Mouse (Mus musculus) heart, embryonic 16.5 days (tissue): Measurements from ENCODE around the gene Sec23ip. TPM values are rescaled to one million over a fixed set of nuclear protein-coding genes. Genes with fewer than 3 reads are reported as not detected.

Source experiments
- ATAC-seq: fragments of 200-750 bp; cut with Nextera tagmentation; replicated peaks from 2 replicates; pipeline ENCODE4 v1.8.0; 2017; ENCODE audit warnings: moderate number of reproducible peaks; ENCODE audit not compliant: insufficient read depth, low FRiP score; ENCODE audit errors: extremely low read depth
- H3K27ac ChIP-seq: fragments of 300-500 bp; sonication (generic); 2 replicates; pipeline ENCODE4 v1.5.1; 2014; ENCODE audit warnings: mild to moderate bottlenecking, low read length, control low read depth, moderate library complexity
- H3K27me3 ChIP-seq: fragments of 300-500 bp; sonication (generic); 2 replicates; pipeline ENCODE4 v1.6.1; 2014; ENCODE audit warnings: low read length, mixed read lengths; ENCODE audit not compliant: control insufficient read depth, insufficient read depth
- H3K36me3 ChIP-seq: fragments of 300-500 bp; sonication (generic); 2 replicates; pipeline ENCODE4 v1.6.1; 2014; ENCODE audit not compliant: control insufficient read depth, insufficient read depth
- H3K4me1 ChIP-seq: fragments of 300-500 bp; sonication (generic); 2 replicates; pipeline ENCODE4 v1.6.1; 2014; ENCODE audit warnings: low read length, mixed read lengths; ENCODE audit not compliant: control insufficient read depth, insufficient read depth
- H3K4me2 ChIP-seq: fragments of 300-500 bp; sonication (generic); 2 replicates; pipeline ENCODE4 v1.6.1; 2014; ENCODE audit warnings: low read depth, mild to moderate bottlenecking, control low read depth, low read length
- H3K4me3 ChIP-seq: fragments of 300-500 bp; sonication (generic); 2 replicates; pipeline ENCODE4 v1.5.1; 2014; ENCODE audit warnings: mild to moderate bottlenecking, control low read depth, low read length
- H3K9ac ChIP-seq: fragments of 300-500 bp; sonication (generic); 2 replicates; pipeline ENCODE4 v1.6.1; 2014; ENCODE audit warnings: low read length, control low read depth
- H3K9me3 ChIP-seq: fragments of 300-500 bp; sonication (generic); replicated peaks from 2 replicates; pipeline ENCODE4 v1.6.1; 2016; ENCODE audit warnings: low read length; ENCODE audit not compliant: control insufficient read depth
- WGBS: fragments of 180-500 bp; shearing (Covaris S2); extraction: QIAGEN DNeasy Blood & Tissue Kit; methylation state at CpG from one replicate; pipeline ENCODE4 v1.1.7; 2014; 5-methylcytosine and 5-hydroxymethylcytosine counted together
- polyA plus RNA-seq: library from polyadenylated mRNA; unstranded; fragments of >200 nt; fragmentation: Nextera tagmentation; extraction: Ambion mirVana; gene quantifications from 2 replicates; pipeline ENCODE4 v1.2.1, GENCODE M21; 2015

Gene Sec23ip
- polyA plus RNA-seq, 1 experiment from 2014 or later, result 27.8 TPM

- Histone ChIP-seq H3K4me2 (no peak overlapping the region), H3K9ac (no peak overlapping the region)
- 85% methylated on average over 4 of the region's 4 CpGs for WGBS
Observed at GRCm38 (mm10) chr7:128752012-128752411, 7.3 kb downstream of the Sec23ip start.

GRCm38 (mm10) chr7:128755396-128755795 lies 10.7 kb downstream of the Sec23ip start:
- Histone ChIP-seq H3K36me3 (peaks cover 60% of the 10 kb centered on the region), H3K9ac (no peak overlapping the region), H3K9me3 (no peaks in the 10 kb centered on the region), H3K4me3 (no peak overlapping the region), H3K27ac (no peak overlapping the region), H3K27me3 (no peaks in the 10 kb centered on the region), H3K4me2 (no peak overlapping the region), H3K4me1 (no peaks in the 10 kb centered on the region; the same call in 1 of the 2 replicates)
- no peak for ATAC-seq
- WGBS, result 95% methylated on average over 1 of the region's 1 CpGs

More at GRCm38 (mm10) chr7:128752012-128752411, 7.3 kb downstream of the Sec23ip start:
- H3K9me3 ChIP-seq, result no peaks in the 10 kb centered on the region
- peaks cover 35% of the 10 kb centered on the region for H3K36me3 ChIP-seq
- H3K4me3 ChIP-seq, result no peak overlapping the region
- no peak overlapping the region for H3K27ac ChIP-seq
- H3K27me3 ChIP-seq, result no peaks in the 10 kb centered on the region
- no peak for ATAC-seq
- H3K4me1 ChIP-seq, result peaks cover 28% of the 10 kb centered on the region

DNA sequence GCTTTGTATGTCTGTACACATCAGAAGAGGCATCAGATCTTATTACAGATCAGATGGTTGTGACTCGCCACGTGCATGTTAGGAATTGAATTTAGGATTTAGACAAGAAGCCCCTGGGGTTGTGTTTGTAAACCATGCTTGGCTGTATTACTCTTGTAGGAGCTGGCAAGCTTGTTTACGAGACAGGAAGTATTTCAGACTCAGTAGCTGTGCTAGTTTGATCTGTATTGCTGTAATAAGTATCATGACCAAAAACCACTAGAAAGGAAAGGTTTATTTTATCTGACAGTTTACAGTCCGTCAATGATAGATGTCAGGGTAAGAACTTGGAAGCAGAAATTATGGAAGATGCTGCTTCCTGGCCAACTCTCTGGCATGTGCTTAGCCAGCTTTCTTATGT lies 14.2 kb downstream of the Sec23ip start:
- H3K4me3 ChIP-seq, result no peak overlapping the region

DNA sequence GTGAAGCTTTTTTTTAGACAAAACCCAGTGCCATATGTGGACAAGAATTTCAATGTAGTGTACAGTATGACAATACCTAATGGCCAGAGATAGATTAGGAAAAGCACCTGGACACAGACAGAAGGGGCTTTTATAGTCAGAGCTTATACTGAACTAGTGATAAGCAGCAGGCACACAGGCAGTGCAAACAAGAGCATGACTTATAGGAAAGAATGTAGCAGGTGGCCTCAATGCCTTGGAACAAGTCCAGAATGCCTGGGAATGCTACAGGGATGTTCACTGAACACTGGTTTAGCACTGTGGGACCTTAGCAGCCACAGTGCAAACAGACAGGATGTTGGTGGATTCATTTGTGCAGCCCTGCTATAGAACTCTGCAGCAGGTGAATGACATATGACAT lies 22.0 kb downstream of the Sec23ip start:
- Histone ChIP-seq H3K4me3 (no peak overlapping the region), H3K4me1 (0 out of 2 replicates have a peak, but pooled peaks cover 2% of the 10 kb centered on the region), H3K4me2 (no peak overlapping the region), H3K9ac (no peak overlapping the region), H3K9me3 (no peaks in the 10 kb centered on the region; the same call in 1 of the 2 replicates), H3K27ac (peak overlapping the region; percentile 58), H3K36me3 (peaks cover 57% of the 10 kb centered on the region), H3K27me3 (no peaks in the 10 kb centered on the region)
- peak; percentile 79 for ATAC-seq

More for the DNA sequence above, 14.2 kb downstream of the Sec23ip start:
- no peak overlapping the region for H3K27ac ChIP-seq
- no peak for ATAC-seq
- H3K36me3 ChIP-seq, result peaks cover 76% of the 10 kb centered on the region
- H3K4me1 ChIP-seq, result no peaks in the 10 kb centered on the region
- H3K27me3 ChIP-seq, result no peaks in the 10 kb centered on the region
- H3K9me3 ChIP-seq, result no peaks in the 10 kb centered on the region
- no peak overlapping the region for H3K9ac ChIP-seq
- 91% methylated on average over 4 of the region's 4 CpGs for WGBS
- H3K4me2 ChIP-seq, result no peak overlapping the region

GRCm38 (mm10) chr7:128777201-128777600 lies 32.5 kb downstream of the Sec23ip start:
- Histone ChIP-seq H3K4me1 (no peaks in the 10 kb centered on the region), H3K27ac (no peak overlapping the region), H3K36me3 (peaks cover 65% of the 10 kb centered on the region), H3K9me3 (no peaks in the 10 kb centered on the region), H3K9ac (no peak overlapping the region), H3K4me3 (no peak overlapping the region), H3K4me2 (no peak overlapping the region), H3K27me3 (no peaks in the 10 kb centered on the region)
- 80% methylated on average over 6 of the region's 6 CpGs for WGBS
- no peak for ATAC-seq

DNA sequence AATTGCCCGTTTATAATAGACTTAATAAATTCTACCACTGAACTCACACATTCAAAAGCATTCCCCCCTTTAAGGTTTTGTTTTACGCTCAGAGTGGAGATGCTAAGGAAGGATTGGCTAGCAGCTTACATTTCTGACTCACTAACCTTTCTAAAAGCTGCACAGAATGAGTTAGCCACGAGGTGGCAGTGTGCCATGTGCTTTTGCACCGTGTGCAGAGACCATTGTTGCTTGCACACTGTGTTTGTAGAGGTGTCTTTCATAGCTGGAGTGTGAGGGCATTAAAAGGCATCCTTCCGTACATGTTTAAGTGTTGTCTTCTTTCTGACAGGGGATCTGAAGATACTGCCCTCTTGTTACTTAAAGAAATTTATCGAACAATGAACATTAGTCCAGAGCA lies 34.6 kb downstream of the Sec23ip start:
- H3K36me3 ChIP-seq, result peaks cover 60% of the 10 kb centered on the region
- no peak overlapping the region for H3K9ac ChIP-seq
- no peak for ATAC-seq
- no peaks in the 10 kb centered on the region for H3K4me1 ChIP-seq
- H3K4me2 ChIP-seq, result no peak overlapping the region
- H3K27ac ChIP-seq, result no peak overlapping the region
- 46% methylated on average over 6 of the region's 6 CpGs for WGBS
- H3K9me3 ChIP-seq, result no peaks in the 10 kb centered on the region
- no peaks in the 10 kb centered on the region for H3K27me3 ChIP-seq
- H3K4me3 ChIP-seq, result no peak overlapping the region

GRCm38 (mm10) chr7:128781846-128782245 lies 37.1 kb downstream of the Sec23ip start:
- Histone ChIP-seq H3K36me3 (peaks cover 68% of the 10 kb centered on the region), H3K9ac (no peak overlapping the region), H3K27ac (no peak overlapping the region), H3K27me3 (no peaks in the 10 kb centered on the region), H3K4me2 (no peak overlapping the region), H3K9me3 (no peaks in the 10 kb centered on the region), H3K4me1 (no peaks in the 10 kb centered on the region), H3K4me3 (no peak overlapping the region)
- no peak for ATAC-seq
- WGBS, result 92% methylated on average over 3 of the region's 3 CpGs

DNA sequence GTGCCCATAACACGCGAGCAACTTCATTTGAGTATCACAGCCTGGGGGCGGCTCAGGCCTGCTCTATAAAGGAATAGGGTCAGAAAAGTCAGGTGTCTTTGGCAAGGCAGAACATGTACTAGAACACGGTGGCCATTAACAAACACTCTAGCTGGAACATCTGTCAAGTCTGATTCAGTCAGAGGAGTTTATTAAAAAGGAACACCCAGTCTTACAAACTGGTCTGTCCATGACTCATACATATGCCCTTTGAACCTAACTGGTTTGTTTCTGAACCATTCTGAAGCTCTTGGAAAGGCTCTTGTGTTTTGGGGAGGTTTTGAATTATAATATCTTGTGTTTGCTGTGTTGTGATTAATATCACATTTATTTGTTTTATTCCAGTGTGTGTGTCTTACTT lies 45.3 kb downstream of the Sec23ip start:
- no peak for ATAC-seq
- peaks cover 15% of the 10 kb centered on the region for H3K36me3 ChIP-seq
- H3K4me3 ChIP-seq, result no peak overlapping the region
- no peaks in the 10 kb centered on the region for H3K27me3 ChIP-seq
- H3K4me1 ChIP-seq, result no peaks in the 10 kb centered on the region
- H3K4me2 ChIP-seq, result no peak overlapping the region
- H3K27ac ChIP-seq, result no peak overlapping the region
- H3K9ac ChIP-seq, result no peak overlapping the region
- 81% methylated on average over 4 of the region's 4 CpGs for whole genome bisulfite sequencing
- no peaks in the 10 kb centered on the region for H3K9me3 ChIP-seq

GRCm38 (mm10) chr7:128793464-128793863 lies 48.7 kb downstream of the Sec23ip start:
- no peak overlapping the region for H3K4me3 ChIP-seq
- no peaks in the 10 kb centered on the region for H3K36me3 ChIP-seq
- 65% methylated on average over 4 of the region's 4 CpGs for WGBS
- no peak overlapping the region for H3K27ac ChIP-seq
- no peak overlapping the region for H3K9ac ChIP-seq
- no peak overlapping the region for H3K4me2 ChIP-seq
- H3K4me1 ChIP-seq, result no peaks in the 10 kb centered on the region
- no peak for ATAC-seq
- H3K9me3 ChIP-seq, result no peaks in the 10 kb centered on the region
- H3K27me3 ChIP-seq, result no peaks in the 10 kb centered on the region
